Mouse (Mus musculus): Measurements from ENCODE around the gene Hpd.

The Hpd gene

DNA sequence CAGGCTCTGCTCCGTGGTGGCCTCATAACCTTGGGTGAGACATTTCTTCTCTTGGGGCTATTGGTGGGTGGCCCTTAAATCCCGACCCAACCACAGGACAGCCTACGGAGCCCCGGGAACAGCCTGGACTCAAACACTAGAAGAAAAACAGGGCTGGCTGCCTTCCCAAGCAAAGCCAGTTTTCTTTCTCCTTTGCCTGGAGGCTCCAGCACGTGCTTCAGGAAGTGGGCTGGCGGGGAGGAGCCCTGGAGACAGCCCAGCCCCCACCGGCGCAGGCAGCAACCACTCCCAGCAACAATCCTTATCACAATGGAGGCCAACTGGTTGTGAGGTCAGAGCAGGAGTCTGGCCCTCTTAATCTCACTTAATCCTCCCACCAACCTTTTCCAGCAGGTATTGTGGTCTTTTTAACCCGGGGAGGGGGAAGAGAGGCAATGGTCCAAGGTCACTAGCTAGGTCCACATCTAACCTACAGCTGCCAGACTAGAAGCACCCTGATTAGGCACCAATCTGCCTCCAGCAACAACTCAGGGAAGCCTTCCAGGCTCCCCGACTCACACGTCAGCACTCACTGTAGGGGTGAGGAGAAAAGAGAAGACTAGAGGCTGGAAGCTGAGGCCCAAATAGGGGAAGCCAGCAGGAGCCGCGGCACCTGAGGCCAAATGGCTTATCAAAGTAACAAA lies 46.0 kb downstream of the Hpd start:
- in situ Hi-C loops (cut with MboI, MseI): loop anchor here (10.0 kb wide), 1 partner anchor 72 kb away; the partner anchor contains the start of gene Tmem120b

- in situ Hi-C loops (cut with MboI, MseI): loop anchor here (10.0 kb wide), 1 partner anchor 71 kb away; the partner anchor contains the start of gene Tmem120b
Observed at GRCm38 (mm10) chr5:123135471-123136360, 46.8 kb downstream of the Hpd start.

GRCm38 (mm10) chr5:123134875-123135382 lies 47.6 kb downstream of the Hpd start:
- in situ Hi-C loops (cut with MboI, MseI): loop anchor here (10.0 kb wide), 1 partner anchor 70 kb away; the partner anchor contains the start of gene Tmem120b

- in situ Hi-C loops (cut with MboI, MseI): loop anchor here (10.0 kb wide), 1 partner anchor 70 kb away; the partner anchor contains the start of gene Tmem120b
Observed at GRCm38 (mm10) chr5:123134186-123134874, 48.2 kb downstream of the Hpd start.

DNA sequence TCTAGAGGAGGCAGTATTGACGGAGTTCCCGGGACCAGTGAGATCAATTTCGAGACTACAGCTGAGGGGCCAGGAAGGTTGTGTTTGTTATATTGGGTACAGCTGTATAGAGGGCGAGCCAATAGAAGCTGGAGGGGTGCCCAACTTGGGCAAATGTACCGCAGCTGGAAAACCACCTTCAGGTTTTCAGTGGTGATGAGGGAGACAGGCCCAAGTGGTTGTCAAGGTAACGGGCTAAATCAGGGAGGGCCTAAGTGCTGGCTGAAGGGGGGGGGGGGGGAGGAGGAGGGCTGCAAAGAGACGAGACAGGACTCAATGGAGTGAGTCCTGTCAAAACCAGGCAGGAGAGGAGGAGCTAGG lies 48.8 kb downstream of the Hpd start:
- in situ Hi-C loops (cut with MboI, MseI): loop anchor here (10.0 kb wide), 1 partner anchor 69 kb away; the partner anchor contains the start of gene Tmem120b

GRCm38 (mm10) chr5:123133083-123133783 lies 49.3 kb downstream of the Hpd start:
- in situ Hi-C loops (cut with MboI, MseI): loop anchor here (10.0 kb wide), 1 partner anchor 68 kb away; the partner anchor contains the start of gene Tmem120b

DNA sequence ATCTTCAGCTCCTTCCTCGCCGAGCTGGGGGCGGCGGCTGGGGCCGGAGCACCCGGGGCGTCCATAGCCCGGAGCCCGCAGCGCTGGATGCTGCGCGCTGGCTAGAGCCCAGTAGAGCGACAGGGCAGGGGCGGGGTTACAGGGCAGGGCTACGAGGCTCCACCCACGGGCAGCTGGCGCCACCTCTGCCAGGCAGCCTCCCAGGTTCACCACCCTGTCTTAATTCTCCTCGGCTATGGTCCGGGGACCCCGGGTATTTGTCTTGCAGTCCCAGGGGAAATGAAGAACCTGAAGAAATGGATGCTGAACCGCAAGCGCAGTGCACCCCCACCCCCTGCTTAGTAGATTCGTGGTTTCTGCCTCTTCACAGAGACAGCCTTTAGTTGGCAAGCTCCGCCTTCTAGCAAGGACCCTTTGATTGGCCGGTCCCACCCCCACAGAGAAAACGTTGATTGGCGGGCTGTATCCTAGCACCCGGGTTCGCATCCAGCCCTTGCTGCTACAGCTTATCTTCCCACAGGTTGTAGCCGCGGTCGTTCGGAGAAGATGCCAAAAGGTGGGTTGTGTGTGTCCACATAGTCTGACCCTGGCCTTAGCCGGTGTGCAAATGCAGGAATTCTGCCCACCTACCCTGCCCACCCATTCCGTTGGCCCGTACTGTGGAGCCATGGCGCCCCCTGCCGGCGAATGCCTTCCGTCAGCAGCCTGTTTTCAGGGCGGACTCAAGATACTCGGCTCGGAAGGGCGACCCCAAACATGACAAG lies 50.0 kb downstream of the Hpd start, which contains the start of gene Rhof:
Gene Rhof, minus strand, starts transcription at position 385 of the 764 bp plus-strand sequence.
- in situ Hi-C loops (cut with MboI, MseI): loop anchor here (10.0 kb wide), 1 partner anchor 68 kb away; the partner anchor contains the start of gene Tmem120b

DNA sequence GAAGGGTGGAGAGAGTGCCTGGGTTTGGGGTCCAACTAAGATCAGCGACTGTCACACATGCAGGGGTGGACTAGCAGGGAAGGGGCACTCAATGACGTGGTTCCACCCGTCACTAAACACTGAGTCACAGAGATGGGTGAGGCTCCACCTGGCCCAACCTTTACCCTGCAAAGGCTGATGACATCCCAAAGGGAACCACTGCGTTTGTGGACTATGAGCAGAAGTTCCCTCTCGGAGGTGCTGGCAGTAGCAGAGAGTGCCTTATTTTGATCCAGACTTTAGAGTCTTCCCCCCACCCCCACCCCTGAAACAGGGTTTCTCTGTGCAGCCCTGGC lies 51.7 kb downstream of the Hpd start:
- in situ Hi-C loops (cut with MboI, MseI): loop anchor here (10.0 kb wide), 1 partner anchor 66 kb away; the partner anchor contains the start of gene Tmem120b

DNA sequence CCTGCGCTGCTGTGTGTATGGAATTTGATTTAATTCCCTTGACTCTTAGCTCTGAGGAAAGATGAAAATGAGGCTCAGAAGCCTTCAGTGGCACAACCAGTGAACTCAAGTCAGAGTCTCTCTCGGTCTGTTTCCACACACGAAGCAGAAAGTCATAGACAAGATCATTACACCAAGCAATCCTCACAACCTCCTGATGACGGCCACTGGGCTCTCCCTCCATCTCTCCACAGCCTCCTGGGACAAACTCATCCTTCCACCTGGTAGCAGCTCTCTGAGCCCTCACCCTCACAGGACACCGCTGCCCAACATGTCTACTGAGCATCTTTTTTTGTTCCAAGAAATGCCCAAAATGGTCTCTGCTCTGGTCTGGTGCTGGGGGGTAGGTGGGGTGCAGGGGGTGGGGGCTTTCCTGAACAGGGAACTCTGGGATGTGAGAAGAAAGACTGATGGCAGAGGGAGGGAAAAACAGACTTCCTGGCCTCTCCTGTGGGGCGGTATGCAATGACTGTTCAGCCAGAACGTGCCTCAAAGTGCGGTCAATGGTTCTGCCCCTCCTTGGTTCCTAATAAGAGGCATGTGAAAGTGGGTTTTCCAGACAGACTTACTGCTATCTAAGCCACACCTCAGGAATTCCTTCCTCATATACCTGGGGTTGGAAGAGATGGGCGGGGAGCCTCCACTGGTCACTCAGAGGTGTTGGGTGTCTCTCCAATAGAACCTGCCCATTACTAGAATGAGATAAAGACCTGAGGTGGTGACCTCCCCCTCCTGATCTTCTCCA lies 52.3 kb downstream of the Hpd start:
- in situ Hi-C loops (cut with MboI, MseI): loop anchor here (10.0 kb wide), 1 partner anchor 65 kb away; the partner anchor contains the start of gene Tmem120b

- in situ Hi-C loops (cut with MboI, MseI): no loop called here
Observed at GRCm38 (mm10) chr5:123129170-123129757, 53.3 kb downstream of the Hpd start.

GRCm38 (mm10) chr5:123128426-123129169 lies 53.9 kb downstream of the Hpd start:
- in situ Hi-C loops (cut with MboI, MseI): no loop called here

DNA sequence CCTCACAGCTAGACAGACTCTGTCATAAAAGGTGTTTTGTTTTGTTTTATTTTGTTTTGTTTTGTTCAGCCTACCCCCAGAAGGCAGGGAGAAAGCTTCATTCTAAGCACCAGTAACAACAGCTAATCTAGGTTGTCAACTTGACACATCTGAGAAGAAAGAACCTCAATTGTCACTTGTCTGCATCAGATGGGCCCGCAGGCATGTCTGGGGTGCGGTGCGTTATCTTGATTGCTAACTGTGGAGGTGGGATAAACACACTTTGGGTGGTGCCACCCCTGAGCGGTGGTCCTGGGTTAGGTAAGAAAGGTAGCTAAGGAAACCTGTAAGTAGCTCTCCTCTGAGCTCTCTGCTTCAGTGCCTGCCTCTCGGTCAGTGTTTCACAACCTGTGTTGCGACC lies 55.5 kb downstream of the Hpd start:
- in situ Hi-C loops (cut with MboI, MseI): no loop called here

DNA sequence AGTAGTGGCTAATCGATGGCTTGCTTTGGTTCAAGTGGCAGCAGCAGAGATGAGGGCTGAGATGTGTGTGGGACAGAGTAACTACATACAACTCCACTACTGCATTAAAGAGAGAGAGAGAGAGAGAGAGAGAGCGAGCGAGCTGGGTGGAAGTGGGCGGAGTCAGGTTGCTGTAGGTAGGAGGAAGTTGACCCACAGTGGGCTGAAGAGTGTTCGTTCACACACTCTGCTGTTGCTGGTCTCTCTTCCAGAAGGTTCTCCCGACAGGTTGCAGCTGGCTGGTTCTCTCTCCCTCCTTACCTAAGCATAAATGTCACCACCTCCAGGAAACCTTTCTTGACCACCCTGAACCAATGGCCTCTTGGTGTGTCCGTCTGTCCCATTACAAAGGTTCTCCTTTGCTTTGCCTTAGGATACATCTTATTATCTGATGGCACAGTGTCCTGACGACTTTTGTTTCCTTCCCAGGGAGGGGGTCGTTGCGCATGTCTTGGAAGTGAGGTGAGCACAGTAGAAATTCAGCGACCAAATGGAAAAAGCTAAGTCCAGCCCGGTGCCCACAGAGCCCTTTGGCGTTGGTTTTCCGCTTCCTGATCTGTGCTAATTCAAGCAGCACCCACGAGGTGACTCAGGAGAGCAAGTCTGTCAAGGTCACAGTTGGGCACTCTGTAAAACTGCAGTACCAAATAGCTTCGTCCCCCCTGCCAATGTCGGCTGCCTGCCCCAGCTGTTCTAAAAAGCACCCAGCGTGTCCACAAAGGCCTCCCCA lies 56.7 kb downstream of the Hpd start:
- in situ Hi-C loops (cut with MboI, MseI): no loop called here

DNA sequence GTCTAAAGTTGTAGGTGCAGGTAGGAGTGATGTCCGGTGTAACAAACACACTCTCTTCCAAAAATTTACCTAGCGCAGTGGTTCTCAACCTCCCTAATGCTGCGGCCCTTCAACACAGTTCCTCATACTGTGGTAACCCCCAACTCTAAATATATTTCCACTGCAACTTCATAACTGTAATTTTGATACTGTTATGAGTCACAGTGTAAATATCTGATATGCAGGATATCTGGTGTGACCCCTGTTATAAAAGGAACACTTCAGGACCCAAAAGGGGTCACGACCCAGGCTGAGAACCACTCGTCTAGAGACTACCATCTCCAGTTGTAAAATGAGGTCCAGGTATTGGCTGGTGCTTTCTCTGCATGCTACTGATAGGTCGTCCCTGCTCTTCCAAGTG lies 57.4 kb downstream of the Hpd start:
- in situ Hi-C loops (cut with MboI, MseI): no loop called here

- in situ Hi-C loops (cut with MboI, MseI): loop anchor here (5.0 kb wide), 1 partner anchor 50 kb away; no protein-coding TSS in a partner anchor
Observed at GRCm38 (mm10) chr5:123122181-123122580, 60.3 kb downstream of the Hpd start.
